Mouse (Mus musculus): Measurements from ENCODE around the gene Tusc2.
"Not testable (repeated sequence)": the region's sequence is repeated elsewhere in the genome, so short reads cannot be mapped to it uniquely, and the experiment has no call there.

Tusc2 gene

DNA sequence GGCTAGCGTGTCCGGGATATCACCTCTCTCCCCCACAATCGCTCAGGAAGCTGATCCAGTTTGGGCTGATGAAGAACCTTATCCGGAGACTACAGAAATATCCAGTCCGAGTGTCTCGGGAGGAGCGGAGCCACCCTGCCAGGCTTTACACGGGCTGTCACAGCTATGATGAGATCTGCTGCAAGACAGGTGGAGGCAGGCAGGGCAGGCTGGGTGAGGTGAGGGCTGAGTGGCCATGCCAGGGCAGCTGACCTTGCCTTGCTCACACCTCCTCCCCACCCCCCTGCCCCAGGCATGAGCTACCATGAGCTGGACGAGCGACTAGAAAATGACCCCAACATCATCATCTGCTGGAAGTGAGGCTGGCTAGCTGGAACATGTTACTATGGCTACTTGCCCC is 17.9 kb upstream of the Tusc2 start:
- DNase-seq (ENCODE audit: low spot score in 2 of 2): no peak

DNA sequence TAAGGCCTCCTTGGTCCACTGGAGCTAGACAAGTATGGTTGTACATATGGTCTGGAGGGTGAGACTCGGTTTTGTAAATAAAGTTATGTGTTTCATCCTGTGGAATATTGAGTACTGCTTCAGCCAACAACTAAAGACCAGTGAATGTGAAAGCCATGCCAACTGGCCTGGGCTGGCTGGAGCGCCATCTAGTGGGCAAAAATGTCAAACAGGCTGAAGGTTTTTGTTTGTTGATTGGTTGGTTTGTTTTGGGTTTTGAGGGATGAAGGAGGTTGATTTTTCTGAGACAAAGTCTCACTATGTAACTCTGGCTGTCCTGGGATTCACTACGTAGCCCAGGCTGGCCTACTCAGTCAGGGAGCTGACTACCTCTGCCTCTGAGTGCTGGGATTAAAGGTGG is 17.5 kb upstream of the Tusc2 start:
- peak; percentile 61 to 78 for DNase-seq (ENCODE audit: low spot score in 2 of 2)

DNA sequence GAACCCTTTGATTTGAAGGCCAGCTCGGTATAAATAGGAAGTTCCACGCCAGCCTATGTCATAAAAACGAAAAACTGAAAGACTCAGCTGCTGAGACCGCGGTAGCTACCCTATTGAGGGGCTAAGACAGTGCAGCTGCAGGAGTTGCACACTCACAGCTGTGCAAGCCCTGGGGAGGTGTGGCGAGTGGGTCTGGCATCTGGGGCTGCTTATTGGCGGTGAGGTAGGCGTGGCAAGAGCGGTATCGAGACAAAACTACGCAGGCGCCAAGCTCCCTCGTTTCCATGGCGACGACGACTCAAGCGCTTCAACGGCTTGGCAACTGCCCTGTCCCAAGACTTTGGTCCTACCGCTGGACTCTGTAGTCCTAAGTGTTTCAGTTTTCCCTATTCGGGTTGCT is 16.0 kb upstream of the Tusc2 start, which contains the start of gene Zmynd10:
Zmynd10 (plus strand) TSS at position 273 of the 400 bp plus-strand sequence.
- DNase-seq (ENCODE audit: low spot score in 2 of 2): peak; percentile 83 to 91

DNA sequence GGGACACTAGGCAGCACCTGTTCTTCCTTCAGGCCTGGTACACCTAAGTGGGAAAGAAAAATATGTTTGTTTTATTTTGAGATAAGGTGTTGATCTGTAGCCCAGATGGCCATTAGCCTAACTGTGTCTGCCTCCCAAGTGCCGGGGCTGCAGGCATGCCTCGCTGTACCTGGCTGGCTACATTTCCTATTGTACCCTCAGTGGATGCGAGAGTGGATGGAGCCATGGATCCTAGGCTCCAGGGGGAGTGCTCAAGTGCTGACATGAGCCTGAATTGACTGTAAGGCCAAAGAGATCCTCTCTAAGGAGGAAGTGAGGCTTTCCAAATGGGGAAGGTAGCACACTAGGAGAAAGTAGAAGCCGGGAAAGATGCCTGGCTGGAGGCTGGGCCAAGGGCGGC is 15.1 kb upstream of the Tusc2 start:
- no peak for DNase-seq (ENCODE audit: low spot score in 2 of 2)

DNA sequence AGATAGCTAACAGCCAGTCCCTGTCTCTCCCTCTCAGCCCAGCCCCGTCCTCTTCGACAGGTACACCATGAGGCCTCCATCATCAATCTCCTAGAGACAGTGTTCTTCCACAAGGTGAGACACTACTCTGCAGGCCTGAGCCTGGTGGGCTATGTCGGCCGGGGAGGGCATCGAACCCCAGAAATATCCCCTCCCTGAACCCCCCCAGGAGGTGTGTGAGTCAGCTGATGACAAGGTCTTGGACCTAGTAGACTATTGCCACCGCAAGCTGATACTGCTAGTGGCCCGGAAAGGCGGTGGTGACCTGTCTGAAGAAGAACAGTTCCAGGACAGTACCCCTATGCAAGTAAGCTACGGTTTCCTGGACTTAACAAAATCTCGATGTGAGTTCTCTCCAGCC is 14.2 kb upstream of the Tusc2 start:
- no peak for DNase-seq (ENCODE audit: low spot score in 2 of 2)

DNA sequence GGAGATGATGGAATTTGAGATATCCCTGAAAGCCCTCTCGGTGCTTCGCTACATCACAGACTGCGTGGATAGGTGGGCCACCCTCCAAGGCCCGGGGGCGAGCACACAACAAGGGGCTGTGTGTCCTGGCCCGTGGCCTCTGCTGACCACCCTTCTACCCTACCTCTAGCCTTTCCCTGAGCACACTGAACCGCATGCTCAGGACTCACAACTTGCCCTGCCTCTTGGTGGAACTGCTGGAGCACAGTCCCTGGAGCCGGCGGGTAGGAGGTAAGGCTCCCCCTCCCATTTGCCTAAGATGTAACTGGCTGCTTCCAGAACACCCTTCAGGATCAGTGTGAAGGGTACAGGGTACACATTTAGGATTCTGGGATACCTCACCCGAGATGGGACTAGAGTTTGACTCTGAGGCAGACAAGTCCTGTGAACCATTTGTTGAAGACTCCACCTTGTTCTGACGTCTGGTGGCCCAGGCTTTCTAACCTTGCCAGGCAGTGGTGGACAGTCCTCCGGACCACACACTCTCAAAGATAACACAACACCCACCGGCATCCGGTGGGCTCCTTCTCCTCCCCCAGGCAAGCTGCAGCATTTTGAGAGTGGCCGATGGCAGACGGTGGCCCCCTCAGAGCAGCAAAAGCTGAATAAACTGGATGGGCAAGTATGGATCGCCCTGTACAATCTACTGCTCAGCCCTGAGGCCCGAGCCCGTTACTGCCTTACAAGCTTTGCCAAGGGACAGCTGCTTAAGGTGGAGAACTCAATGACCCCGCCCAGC is 13.6 kb upstream of the Tusc2 start:
- no peak for DNase-seq (ENCODE audit: low spot score in 2 of 2)

DNA sequence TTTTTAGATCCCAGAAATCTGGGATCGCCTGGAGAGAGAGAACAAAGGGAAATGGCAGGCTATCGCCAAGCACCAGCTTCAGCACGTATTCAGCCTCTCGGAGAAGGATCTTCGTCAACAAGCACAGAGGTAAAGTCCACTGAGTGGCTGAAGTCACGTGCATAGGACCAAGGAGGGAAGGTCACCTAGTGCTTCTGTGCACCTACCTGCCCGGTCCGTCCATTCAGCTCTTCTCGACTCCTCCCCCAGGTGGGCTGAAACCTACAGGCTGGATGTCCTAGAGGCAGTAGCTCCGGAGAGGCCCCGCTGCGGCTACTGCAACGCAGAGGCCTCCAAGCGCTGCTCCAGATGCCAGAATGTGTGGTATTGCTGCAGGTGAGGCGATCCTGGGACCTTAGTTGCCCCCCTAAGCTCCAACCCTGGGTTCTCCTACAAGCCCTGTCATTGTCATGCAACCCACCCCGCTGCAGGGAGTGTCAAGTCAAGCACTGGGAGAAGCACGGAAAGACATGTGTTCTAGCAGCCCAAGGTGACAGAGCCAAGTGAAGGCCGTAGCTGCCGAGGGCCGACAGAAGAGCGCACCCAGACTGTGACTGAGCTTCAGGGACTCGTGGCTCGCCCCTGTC is 12.5 kb upstream of the Tusc2 start:
- no peak for DNase-seq (ENCODE audit: low spot score in 2 of 2)

DNA sequence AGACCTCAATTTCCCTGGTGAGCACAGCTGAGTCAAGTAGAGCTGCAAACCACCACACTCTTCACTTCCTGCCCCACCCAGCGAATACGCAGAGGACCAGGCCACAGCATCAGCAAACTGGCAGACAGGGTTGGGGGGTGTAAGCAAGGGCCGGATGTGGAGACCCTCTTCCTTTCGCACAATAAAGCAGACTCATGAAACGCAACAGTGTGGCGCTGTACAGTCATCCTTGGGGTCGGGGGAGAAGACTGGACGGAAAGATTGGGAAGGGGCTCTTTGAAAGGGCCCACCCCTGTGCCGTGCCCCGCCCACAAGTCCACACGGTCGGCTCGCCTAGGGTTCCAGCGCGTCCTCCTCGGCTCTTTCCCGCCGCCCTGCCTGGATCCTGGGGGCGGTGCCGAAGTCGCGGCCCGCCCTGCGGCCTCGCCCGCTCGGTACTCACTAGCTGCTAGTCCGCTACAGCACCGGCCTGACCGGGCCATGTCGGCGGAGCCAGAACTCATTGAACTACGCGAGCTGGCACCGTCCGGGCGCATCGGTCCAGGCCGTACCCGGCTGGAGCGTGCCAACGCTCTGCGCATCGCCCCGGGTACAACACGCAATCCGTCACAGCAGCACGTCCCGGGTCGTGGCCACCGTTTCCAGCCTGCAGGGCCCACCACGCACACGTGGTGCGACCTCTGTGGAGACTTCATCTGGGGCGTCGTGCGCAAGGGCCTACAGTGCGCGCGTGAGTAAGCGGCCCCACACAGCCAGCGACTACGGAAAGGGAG is 11.8 kb upstream of the Tusc2 start, which contains the start of gene Rassf1:
Rassf1 (plus strand) TSS at position 439 of the 773 bp plus-strand sequence.
- DNase-seq (ENCODE audit: low spot score in 2 of 2): no peak

DNA sequence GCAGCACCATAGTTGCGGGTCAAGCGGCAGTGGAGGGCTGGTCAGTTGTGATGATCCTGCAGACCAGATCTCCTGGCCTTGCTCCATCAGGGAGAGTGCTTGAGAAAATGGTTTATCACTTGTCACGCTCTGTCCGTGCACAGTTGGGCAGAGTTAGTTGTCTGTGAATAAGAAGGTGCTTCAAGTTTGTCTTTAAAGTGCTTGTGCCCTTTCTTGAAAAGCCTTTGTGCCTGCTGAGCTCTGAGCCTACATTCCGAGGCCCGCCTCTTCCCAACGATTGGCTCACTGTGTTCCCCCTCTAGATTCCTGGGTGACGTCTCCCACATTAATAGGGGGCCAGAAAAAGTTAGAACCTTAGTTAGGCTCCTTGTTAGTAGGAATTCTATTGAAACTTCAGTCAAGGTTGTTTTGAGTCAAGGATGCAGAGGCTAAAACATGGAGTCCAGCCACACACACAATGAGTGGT is 11.1 kb upstream of the Tusc2 start:
- no peak for DNase-seq (ENCODE audit: low spot score in 2 of 2)

DNA sequence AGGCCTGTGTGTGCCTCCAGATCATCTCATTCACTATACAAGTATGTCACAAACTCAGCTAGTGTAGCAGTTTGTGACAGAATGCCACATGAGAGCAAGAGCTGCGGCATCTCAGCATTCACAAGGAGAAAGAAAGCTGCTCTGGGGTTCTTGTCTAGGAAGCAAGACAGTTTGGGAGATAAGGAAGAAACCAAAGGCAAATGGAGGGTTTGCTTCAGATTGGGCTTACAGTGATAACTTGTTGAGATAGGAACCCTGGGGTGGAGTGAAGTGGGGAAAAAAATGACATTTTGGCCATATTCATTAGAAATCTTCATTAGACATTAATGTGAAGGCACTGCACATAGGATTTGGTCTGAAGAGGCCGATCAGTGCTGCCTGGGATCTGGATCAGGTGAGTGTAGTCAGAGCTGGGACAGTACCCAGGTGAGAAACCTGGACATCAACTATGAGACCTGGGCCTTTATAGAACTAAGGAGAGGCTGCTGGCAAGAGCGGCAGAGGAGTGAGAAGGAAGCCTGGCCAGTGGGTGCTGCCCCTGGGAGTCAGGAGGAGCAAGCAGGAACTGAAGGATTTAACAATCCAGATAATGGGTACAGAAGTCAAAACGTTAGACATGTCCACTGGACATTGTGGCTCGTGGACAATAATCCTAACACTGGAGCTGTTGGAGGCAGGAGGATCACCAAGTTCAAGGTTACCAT is 10.2 kb upstream of the Tusc2 start:
- DNase-seq (ENCODE audit: low spot score in 2 of 2): no peak

DNA sequence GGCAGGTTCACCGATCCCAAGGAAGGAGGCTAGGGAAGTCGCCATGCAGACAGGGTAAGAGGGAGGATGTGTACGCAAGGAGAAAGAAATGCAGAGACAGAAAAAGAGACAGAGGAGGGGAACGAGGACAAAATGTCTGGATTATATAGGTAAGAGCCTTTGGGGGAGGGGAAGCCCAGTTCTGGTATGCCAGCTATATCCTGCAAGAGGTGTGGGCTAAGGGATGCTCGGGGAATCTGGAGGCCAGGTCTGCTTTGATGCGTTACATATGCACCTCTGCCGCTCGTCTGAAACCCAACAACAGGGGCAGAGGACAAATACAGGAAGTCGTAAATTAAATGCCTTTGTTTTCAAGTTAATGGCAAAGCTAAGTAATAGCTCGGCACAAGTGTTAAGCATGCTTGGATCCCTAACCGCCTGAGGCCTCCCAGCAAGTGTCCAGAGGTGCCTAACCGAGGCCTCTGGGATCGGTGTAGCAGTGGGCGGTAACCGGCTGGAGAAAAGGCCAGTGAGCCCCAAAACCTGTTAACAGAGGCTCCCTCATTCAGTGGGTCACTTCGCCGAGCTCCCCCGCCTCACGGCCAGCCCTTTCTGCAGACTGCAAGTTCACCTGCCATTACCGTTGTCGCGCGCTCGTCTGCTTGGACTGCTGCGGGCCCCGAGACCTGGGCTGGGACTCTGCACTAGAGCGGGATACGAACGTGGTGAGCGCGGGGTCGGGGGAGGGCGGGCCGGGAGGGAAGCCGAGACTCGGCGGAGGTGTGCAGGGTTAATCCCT is 9.3 kb upstream of the Tusc2 start:
- peak in 1 of 2 experiments; percentile 40 for DNase-seq (ENCODE audit: low spot score in 2 of 2)

DNA sequence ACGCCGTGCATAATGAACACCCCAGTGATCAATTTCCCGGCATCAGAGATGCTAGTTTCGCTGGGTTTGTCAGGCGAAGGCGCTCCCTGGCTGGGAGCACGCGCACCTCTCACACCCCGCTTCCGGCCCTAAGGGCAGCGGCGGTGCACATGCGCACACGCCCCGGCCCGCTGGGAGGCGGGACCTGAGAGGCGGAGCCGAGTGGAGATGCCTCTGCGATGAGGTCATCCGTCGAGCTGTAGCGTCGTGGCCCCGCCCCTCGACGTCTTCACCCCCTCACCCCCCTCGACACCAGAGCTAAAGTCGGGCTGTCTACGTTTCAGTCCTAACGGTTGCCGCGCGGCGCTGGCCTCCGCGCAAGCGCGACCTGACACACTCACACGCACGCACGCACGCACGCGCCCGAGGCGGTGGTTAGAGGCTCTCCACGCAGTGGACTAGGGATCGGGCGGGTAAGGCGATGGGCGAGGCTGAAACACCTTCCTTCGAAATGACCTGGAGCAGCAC is 8.7 kb upstream of the Tusc2 start:
- DNase-seq (ENCODE audit: low spot score in 2 of 2): peak; percentile 92 to 94

DNA sequence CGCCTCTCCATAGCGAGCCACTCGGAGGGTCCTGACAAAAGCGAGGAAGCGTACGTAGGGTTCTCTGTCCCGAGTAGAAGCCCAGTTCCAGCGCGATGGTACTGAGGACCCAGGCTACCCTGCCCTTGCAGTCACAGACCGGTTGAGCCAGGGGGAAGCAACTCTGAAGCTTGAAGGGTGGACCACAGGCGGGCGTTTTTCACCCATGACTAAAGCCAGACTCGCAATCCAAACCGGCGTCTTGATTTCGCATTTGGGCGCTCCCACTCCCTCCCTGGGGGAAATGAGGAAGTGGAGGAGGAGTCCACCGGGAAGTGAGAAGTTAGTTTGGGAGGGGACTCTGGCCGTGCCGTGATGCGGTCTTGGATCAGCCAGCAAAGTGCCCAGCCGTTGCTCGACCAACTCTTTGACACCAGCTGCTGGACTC is 8.0 kb upstream of the Tusc2 start:
- DNase-seq (ENCODE audit: low spot score in 2 of 2): peak in 1 of 2 experiments; percentile 23

DNA sequence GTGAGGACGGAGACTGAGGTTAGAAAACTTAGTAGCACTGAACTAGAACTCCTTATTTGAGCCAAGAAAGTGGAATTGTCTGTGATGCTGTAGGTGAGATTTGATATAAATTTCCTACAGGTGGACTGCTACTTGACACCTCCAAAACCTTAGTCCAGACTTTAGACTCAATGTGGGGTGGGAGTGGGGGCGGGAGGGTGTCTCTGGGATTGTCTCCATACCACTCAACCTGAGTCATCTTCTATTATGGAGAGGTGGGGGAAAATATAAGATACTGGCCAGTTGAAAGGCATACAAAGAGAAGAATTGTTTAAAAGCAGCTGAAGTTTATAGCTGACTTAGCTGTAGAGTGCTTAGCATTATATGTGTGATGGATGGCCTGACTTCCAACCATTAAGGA is 7.4 kb upstream of the Tusc2 start:
- no peak for DNase-seq (ENCODE audit: low spot score in 2 of 2)

DNA sequence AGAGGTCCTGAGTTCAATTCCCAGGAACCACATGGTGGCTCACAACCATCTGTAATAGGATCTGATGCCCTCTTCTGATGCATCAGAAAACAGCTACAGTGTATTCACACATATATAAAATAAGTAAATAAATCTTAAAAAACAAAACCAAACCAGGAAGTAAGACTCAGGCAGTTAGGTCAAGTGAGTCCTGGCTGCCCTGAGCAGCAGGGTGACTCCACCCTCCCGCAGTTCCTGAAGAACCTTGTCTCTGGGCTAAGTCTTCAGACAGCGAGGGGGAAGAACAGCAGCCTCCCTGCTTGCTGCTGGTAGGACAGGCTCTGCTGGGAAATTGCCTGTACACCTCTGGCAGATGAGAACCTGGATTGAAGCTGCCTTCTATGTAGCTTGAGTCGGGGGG is 6.7 kb upstream of the Tusc2 start:
- DNase-seq (ENCODE audit: low spot score in 2 of 2): no peak

DNA sequence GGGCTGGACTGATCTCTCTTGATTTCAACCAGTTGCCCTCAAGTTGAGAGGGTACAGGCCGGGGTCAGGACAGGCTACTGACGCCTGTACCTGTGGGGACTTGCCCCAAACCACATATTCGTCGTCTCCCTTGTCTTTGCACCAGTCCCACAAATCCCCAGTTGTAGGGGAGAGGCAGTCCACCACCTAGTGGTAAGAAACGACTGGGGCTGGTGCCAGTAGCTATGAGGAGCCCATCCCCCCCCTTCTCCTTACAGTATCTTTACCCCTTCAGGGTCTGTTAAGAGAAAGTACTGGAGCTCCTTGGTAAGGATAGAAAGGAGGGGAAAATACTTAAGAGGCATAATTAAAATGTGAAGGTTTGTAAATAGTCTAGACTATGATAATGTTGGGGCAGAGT is 2.5 kb downstream of the Tusc2 start:
- DNase-seq (ENCODE audit: low spot score in 2 of 2): not testable (repeated sequence)

DNA sequence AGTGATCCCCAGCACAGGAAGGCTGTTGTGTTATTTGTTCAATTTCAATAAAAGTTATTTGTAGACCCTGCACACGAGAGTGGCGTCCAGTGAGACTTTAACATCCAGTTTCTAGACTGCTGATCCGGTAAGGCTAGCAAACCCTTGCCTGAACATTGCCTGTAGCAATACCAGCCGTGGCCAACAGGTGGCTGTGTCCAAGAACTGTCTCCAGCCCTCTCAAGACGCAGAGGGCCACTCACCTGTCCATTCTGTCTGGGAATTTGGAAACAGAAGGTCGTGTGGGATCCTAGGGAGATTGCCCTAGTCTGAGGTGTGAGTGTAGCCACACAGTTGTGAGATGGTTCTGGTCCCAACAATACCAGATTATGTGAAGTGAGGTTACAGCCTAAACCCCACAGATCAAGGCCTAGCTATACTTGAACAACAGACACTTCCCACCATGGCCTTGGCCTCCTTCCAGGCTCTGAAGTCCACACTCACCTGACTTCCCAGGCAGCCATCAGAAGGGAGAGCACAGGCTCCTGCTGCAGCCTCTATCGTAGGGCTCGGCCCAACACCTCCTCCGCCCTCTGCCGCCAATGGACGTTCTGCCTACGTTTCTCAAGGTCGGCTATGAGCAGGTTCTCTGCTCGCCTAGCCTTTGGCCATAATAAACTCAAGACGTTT is 3.1 kb downstream of the Tusc2 start:
- peak; percentile 66 to 77 for DNase-seq (ENCODE audit: low spot score in 2 of 2)

DNA sequence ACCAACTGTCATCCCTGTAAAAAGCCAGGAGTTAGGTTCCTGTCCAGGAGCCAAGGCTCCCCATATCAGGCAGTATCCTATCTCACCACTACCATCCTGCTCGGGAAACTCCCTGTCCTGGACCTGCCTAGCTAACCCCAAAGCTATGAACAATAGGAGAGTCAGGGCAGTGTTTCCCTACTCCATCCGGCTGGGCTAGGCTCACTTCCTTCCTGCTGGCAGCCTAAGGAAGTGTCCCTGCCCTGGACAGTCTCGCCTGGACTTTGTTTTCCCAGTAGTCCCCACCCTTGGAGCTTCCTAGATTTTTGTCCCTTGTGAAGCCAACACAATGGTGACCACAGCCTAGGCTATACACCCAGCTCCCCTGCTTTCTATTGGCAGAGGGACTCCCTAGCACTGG is 3.8 kb downstream of the Tusc2 start:
- DNase-seq (ENCODE audit: low spot score in 2 of 2): no peak

DNA sequence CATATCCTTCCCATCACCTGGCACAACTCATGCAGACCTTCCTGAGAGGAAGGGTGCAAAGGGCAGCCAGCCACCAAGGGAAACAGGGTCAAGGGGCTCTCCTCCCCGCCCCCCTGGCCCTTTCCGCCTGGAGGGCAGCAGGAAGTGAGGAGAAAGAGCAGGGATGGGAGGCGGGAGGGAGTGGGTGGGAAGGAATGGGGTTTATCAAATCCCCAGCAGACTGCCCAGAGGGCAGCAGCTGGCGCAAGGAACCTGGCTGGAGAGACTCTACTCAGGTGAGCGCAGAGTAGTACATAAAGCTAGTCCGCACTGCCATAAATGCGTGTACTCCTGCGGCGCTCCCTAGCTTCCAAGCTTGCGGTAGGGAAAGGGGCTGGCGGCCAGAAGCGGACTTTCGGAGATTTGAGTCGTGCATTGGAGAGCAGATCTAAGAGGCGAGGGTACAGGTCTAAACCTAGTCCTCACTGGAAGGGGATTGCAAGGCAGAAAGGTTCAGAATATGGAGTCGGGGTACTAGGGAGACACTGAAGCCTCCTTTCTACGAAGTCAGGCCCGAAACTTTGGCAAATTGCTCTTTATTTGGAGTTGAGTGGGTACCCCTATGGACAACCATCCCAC is 4.8 kb downstream of the Tusc2 start, which contains the start of gene Hyal2:
Hyal2 (plus strand) TSS at position 244 of the 618 bp plus-strand sequence.
- DNase-seq (ENCODE audit: low spot score in 2 of 2): no peak

Data from frontal cortex, postnatal 36 days (tissue).